Mouse (Mus musculus): Measurements from ENCODE around the gene Siva1. TPM values are rescaled to one million over a fixed set of nuclear protein-coding genes. Genes with fewer than 3 reads are reported as not detected.

The Siva1 gene
- polyA plus RNA-seq, 1 experiment from 2014 or later = 89.5 TPM

DNA sequence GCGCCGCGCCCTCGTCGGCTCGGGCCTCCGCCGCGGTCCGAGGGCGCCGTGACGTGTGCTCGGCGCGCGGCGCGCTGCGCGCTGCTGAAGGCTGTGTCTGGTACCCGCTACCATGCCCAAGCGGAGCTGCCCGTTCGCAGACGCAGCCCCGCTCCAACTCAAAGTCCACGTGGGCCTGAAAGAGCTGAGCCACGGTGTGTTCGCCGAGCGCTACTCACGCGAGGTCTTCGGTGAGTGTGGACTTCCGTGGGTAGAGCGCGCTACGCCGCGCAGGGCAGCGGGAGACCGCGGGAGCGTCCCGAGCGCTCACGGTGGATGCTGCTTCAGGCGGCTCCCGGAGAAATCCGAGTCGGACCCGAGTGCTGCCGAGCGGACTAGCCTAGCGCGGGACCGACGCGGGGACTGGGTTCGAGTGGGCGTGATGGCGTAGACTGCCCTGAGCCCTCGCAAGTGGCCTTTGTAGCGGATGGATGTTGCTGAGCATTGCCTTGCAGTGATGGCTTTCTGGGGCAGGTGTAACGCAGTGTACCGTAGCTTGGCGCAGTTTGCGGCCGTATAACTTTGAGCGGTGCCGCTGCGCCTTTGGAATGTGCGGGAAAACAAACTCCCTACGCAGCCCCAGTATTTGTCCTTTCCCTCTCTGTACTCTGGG, 502 bp downstream of the Siva1 start:
- Histone ChIP-seq H3K9me3 (replicated peaks; ENCODE audit: control insufficient read depth, low read length) (no peaks in the 10 kb centered on the region), H3K9ac (ENCODE audit: low read depth, low read length) (peak overlapping the region; percentile 84), H3K4me3 (ENCODE audit: low read depth, low read length) (peak overlapping the region; percentile 83), H3K4me2 (ENCODE audit: low read depth, low read length) (peak overlapping the region; percentile 81), H3K27ac (ENCODE audit: low read length) (peak overlapping the region; percentile 79), H3K36me3 (ENCODE audit: control insufficient read depth, insufficient read depth) (peaks cover 14% of the 10 kb centered on the region), H3K27me3 (ENCODE audit: control insufficient read depth, insufficient read depth, low read depth, low read length) (no peaks in the 10 kb centered on the region), H3K4me1 (ENCODE audit: control insufficient read depth, low read depth, low read length) (peaks cover 17% of the 10 kb centered on the region)
- under 1% methylated on average over 75 of the region's 75 CpGs for WGBS (ENCODE audit: insufficient replicate concordance)
- peak; percentile 4 for ATAC-seq (ENCODE audit: low read depth)

DNA sequence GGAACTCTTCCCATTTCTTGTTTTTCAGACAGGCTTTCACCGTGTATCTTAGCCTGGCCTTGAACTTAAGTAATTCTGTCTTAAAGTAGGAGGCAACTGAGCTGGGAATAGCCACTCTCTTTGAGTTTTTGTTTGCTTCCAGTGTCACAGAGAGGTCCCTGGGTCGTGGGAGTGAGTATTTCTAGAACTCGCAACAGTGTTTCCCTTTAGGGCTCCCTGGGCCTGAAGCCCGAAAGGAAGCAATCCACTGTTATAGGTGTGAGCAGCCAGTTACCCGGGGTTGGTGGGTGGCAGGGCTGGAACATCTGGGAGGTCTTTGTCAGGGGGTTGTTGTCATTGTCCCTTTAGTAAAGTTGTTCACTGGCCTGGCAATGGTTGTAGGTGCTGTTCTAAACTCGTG, 1.7 kb downstream of the Siva1 start:
- Histone ChIP-seq H3K4me3 (ENCODE audit: low read depth, low read length) (peak overlapping the region; percentile 83), H3K27ac (ENCODE audit: low read length) (no peak overlapping the region), H3K9ac (ENCODE audit: low read depth, low read length) (peak overlapping the region; percentile 84), H3K9me3 (replicated peaks; ENCODE audit: control insufficient read depth, low read length) (no peaks in the 10 kb centered on the region), H3K27me3 (ENCODE audit: control insufficient read depth, insufficient read depth, low read depth, low read length) (no peaks in the 10 kb centered on the region), H3K4me1 (ENCODE audit: control insufficient read depth, low read depth, low read length) (peaks cover 17% of the 10 kb centered on the region), H3K36me3 (ENCODE audit: control insufficient read depth, insufficient read depth) (peaks cover 14% of the 10 kb centered on the region), H3K4me2 (ENCODE audit: low read depth, low read length) (peak overlapping the region; percentile 81)
- WGBS (ENCODE audit: insufficient replicate concordance) = 45% methylated on average over 6 of the region's 6 CpGs
- ATAC-seq (ENCODE audit: low read depth) = no peak

DNA sequence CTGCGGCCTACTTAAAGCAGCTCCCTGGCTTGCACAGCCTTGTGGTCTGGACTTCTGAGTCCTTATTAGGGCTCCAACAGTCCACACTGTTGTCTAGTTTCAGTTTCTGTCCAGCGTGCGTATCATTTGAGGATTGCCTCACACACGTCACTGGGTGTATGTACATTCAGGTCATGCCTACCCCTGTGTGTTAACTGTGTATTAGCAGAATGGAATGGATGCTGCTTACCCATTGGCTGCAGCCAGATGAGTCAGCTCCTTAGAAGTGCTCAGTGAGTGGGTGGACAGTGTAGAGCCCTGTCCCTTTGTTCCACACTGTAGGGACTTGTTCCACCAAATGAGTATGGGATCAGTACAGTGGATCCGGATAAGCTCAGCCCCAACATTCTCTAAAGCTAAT, 3.6 kb downstream of the Siva1 start:
- H3K4me1 ChIP-seq (ENCODE audit: control insufficient read depth, low read depth, low read length) = peaks cover 17% of the 10 kb centered on the region
- no peak overlapping the region for H3K27ac ChIP-seq (ENCODE audit: low read length)
- no peak overlapping the region for H3K9ac ChIP-seq (ENCODE audit: low read depth, low read length)
- H3K9me3 ChIP-seq (replicated peaks; ENCODE audit: control insufficient read depth, low read length) = no peaks in the 10 kb centered on the region
- no peak for ATAC-seq (ENCODE audit: low read depth)
- no peak overlapping the region for H3K4me2 ChIP-seq (ENCODE audit: low read depth, low read length)
- WGBS (ENCODE audit: insufficient replicate concordance) = 80% methylated on average over 5 of the region's 5 CpGs
- H3K36me3 ChIP-seq (ENCODE audit: control insufficient read depth, insufficient read depth) = peaks cover 20% of the 10 kb centered on the region
- H3K27me3 ChIP-seq (ENCODE audit: control insufficient read depth, insufficient read depth, low read depth, low read length) = no peaks in the 10 kb centered on the region
- no peak overlapping the region for H3K4me3 ChIP-seq (ENCODE audit: low read depth, low read length)

DNA sequence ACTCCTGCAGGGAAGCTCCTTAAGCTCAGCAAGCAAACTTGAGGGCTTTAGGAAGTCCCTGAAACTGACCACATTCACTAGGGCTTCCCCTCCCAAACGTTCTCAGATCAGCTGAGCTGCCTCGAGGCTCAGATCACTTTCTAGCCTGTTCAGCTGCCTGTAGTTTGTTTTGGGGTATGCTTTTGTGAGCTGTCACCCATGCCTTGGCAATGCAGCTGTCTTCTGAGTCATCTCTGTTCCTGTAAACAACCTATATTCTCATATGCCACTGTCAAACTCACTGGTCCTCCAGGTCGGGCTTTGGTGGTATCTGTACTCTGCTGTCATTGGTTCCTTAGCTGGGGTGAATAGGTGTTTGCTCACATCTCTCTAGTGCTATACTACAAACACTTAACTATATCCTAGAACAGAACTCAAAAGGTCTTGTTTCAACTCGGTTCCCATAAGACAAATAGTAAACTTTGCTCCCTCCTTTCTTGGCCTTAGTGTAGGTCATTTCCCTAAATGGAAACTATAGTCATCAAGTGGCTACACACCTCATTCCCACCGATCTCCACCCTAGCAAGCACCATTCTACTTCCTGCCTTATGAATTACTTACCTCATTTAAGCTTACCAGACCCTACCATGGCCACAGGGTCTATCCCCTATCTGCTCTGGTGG, 7.4 kb downstream of the Siva1 start:
- 52% methylated on average over 5 of the region's 5 CpGs for WGBS (ENCODE audit: insufficient replicate concordance)
- Histone ChIP-seq H3K27me3 (ENCODE audit: control insufficient read depth, insufficient read depth, low read depth, low read length) (no peaks in the 10 kb centered on the region), H3K36me3 (ENCODE audit: control insufficient read depth, insufficient read depth) (peaks cover 37% of the 10 kb centered on the region), H3K27ac (ENCODE audit: low read length) (no peak overlapping the region), H3K4me2 (ENCODE audit: low read depth, low read length) (no peak overlapping the region), H3K9ac (ENCODE audit: low read depth, low read length) (no peak overlapping the region), H3K9me3 (replicated peaks; ENCODE audit: control insufficient read depth, low read length) (no peaks in the 10 kb centered on the region), H3K4me1 (ENCODE audit: control insufficient read depth, low read depth, low read length) (peaks cover 3% of the 10 kb centered on the region), H3K4me3 (ENCODE audit: low read depth, low read length) (no peak overlapping the region)
- ATAC-seq (ENCODE audit: low read depth) = no peak

DNA sequence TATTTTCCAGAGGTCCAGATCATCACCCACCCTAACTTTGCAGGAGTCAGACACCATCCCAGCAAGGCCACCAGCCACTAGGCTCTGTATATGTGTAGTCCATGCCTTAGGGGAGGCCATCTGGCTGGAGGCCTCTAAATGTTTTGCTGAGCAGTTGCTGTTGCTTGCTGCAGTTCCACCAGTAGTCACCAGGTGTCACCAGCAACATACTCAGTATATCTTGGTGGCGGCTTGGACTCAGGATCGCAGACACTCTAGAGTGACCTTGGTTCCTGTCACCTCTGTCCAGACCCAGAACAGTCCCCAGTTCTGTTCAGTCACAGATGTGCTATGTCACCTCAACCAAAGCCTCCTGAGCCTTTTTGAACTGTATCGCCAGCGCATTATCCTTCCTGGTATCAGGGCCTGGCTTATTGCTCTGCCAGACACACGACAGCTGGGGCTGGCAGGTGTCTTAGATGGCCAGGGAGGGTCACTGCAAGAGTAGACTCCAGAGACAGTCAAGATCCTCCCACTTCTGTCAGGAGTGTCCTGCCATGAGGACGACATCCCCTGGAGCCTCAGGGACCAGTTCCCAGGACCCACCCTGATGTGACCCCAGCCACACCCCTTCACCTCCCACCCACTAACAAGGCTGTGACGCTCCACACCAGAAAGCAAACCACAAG, 8.8 kb downstream of the Siva1 start:
- no peak overlapping the region for H3K4me2 ChIP-seq (ENCODE audit: low read depth, low read length)
- peaks cover 37% of the 10 kb centered on the region for H3K36me3 ChIP-seq (ENCODE audit: control insufficient read depth, insufficient read depth)
- WGBS (ENCODE audit: insufficient replicate concordance) = 51% methylated on average over 7 of the region's 7 CpGs
- peak; percentile 51 for ATAC-seq (ENCODE audit: low read depth)
- peaks cover 3% of the 10 kb centered on the region for H3K4me1 ChIP-seq (ENCODE audit: control insufficient read depth, low read depth, low read length)
- H3K9ac ChIP-seq (ENCODE audit: low read depth, low read length) = no peak overlapping the region
- H3K9me3 ChIP-seq (replicated peaks; ENCODE audit: control insufficient read depth, low read length) = no peaks in the 10 kb centered on the region
- H3K27ac ChIP-seq (ENCODE audit: low read length) = no peak overlapping the region
- no peaks in the 10 kb centered on the region for H3K27me3 ChIP-seq (ENCODE audit: control insufficient read depth, insufficient read depth, low read depth, low read length)
- no peak overlapping the region for H3K4me3 ChIP-seq (ENCODE audit: low read depth, low read length)

DNA sequence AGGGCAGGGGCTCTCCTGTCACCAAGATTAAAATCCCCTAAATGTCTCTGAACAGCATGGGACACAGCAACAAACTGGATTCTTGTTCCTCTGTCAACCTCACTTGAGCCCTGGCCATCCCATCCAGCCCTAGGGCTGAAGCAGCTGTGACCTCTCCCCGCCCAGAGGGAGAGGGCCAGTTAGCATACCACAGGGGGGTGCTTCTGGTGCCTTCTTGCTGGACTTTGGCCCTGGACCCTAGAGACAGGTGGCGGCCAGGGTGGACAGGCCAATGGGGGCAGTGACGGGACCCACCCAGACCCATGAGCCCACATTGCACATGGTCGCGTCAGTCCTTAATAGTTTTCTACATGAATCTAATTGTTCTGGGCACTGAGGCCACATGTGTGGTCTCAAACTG, 9.6 kb downstream of the Siva1 start:
- no peak overlapping the region for H3K27ac ChIP-seq (ENCODE audit: low read length)
- peaks cover 38% of the 10 kb centered on the region for H3K36me3 ChIP-seq (ENCODE audit: control insufficient read depth, insufficient read depth)
- 86% methylated on average over 5 of the region's 5 CpGs for WGBS (ENCODE audit: insufficient replicate concordance)
- ATAC-seq (ENCODE audit: low read depth) = no peak
- no peaks in the 10 kb centered on the region for H3K9me3 ChIP-seq (replicated peaks; ENCODE audit: control insufficient read depth, low read length)
- H3K4me1 ChIP-seq (ENCODE audit: control insufficient read depth, low read depth, low read length) = peaks cover 3% of the 10 kb centered on the region
- no peak overlapping the region for H3K9ac ChIP-seq (ENCODE audit: low read depth, low read length)
- no peak overlapping the region for H3K4me2 ChIP-seq (ENCODE audit: low read depth, low read length)
- H3K27me3 ChIP-seq (ENCODE audit: control insufficient read depth, insufficient read depth, low read depth, low read length) = no peaks in the 10 kb centered on the region
- no peak overlapping the region for H3K4me3 ChIP-seq (ENCODE audit: low read depth, low read length)

DNA sequence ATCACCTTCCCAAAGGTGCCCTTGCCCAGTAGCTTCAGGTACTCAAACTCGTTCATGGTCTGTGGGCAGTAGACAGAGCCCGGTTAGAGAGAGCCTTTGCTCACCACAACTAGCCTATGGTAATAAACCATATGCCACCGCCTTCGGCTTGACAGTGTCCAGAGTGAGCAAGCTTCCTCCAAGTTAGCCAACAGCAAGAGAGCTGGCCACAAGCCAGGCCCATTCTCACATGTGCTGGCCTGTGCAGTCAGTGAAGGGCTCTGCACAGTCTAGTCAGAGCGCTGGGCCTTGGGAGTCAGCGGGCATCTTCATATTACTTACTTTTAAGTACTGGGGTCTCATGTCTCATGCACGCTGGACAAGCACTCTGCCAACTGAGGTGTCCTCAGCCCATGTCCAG, 14.1 kb downstream of the Siva1 start:
- peaks cover 34% of the 10 kb centered on the region for H3K36me3 ChIP-seq (ENCODE audit: control insufficient read depth, insufficient read depth)
- WGBS (ENCODE audit: insufficient replicate concordance) = 85% methylated on average over 7 of the region's 7 CpGs
- no peak overlapping the region for H3K4me3 ChIP-seq (ENCODE audit: low read depth, low read length)
- ATAC-seq (ENCODE audit: low read depth) = no peak
- H3K27me3 ChIP-seq (ENCODE audit: control insufficient read depth, insufficient read depth, low read depth, low read length) = no peaks in the 10 kb centered on the region
- H3K9me3 ChIP-seq (replicated peaks; ENCODE audit: control insufficient read depth, low read length) = no peaks in the 10 kb centered on the region
- H3K4me1 ChIP-seq (ENCODE audit: control insufficient read depth, low read depth, low read length) = no peaks in the 10 kb centered on the region
- H3K27ac ChIP-seq (ENCODE audit: low read length) = no peak overlapping the region
- no peak overlapping the region for H3K9ac ChIP-seq (ENCODE audit: low read depth, low read length)
- no peak overlapping the region for H3K4me2 ChIP-seq (ENCODE audit: low read depth, low read length)

DNA sequence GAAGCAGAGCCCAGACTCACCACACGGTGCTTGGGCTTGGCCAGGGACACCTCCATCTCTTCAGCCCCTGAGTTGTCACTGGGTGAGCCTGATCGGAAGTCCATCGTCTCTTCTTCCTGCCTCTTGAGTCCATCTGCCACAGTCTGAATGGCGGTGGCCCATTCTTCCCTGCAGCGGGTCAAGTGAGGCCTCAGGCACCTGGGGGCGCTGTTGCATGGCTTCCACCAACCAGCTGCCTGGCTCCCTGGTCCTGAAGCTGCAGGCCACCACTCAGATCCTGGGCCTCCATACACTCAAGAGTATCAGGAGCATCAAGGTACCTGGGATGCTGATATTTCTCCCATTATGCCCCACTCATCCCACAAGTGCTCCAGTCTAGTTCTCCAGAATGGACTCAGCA, 14.6 kb downstream of the Siva1 start:
- Histone ChIP-seq H3K36me3 (ENCODE audit: control insufficient read depth, insufficient read depth) (peaks cover 30% of the 10 kb centered on the region), H3K9ac (ENCODE audit: low read depth, low read length) (no peak overlapping the region), H3K4me2 (ENCODE audit: low read depth, low read length) (no peak overlapping the region), H3K27ac (ENCODE audit: low read length) (no peak overlapping the region), H3K9me3 (replicated peaks; ENCODE audit: control insufficient read depth, low read length) (no peaks in the 10 kb centered on the region), H3K4me3 (ENCODE audit: low read depth, low read length) (no peak overlapping the region), H3K27me3 (ENCODE audit: control insufficient read depth, insufficient read depth, low read depth, low read length) (no peaks in the 10 kb centered on the region), H3K4me1 (ENCODE audit: control insufficient read depth, low read depth, low read length) (no peaks in the 10 kb centered on the region)
- ATAC-seq (ENCODE audit: low read depth) = no peak
- WGBS (ENCODE audit: insufficient replicate concordance) = 76% methylated on average over 6 of the region's 6 CpGs

All from liver, embryonic 16.5 days (tissue).